Mouse (Mus musculus): ENCODE data around the gene Hsp90aa1. TPM values are rescaled to one million over a fixed set of nuclear protein-coding genes. Genes with fewer than 3 reads are reported as not detected.
A peak's percentile ranks its signal among the peaks of the same experiment; 100 is the strongest.
"Not testable (repeated sequence)": the region's sequence is repeated elsewhere in the genome, so short reads cannot be mapped to it uniquely, and the experiment has no call there.

Gene Hsp90aa1
- total and polyA plus RNA-seq, 3 experiments: 730 to 2,091 (median 1,361) TPM

DNA sequence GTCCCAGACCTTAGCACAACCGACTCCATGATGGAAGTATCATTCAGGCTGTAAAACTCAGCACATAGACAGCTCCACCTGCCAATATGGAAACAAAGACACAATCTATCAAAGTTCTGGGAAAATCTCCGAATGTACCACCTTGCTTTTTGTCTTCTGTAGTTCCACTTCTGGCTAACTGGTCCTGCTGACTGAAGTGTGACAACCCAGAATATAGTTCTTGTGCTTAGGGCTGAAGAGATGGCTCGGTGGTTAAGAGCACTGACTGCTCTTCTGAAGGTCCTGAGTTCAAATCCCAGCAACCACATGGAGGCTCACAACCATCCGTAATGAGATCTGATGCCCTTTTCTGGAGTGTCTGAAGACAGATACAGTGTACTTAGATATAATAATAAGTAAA is 2.9 kb upstream of the Hsp90aa1 start:
- H3K4me3 ChIP-seq (replicated peaks in 1 of 3; ENCODE audit: low read depth in 2 of 3, low read length in 2 of 3, poor library complexity in 1 of 3); H3K79me2 ChIP-seq (replicated peaks; ENCODE audit: control insufficient read depth, extremely low read depth, insufficient read depth, poor library complexity, severe bottlenecking); DNase-seq (ENCODE audit: extremely low read depth); in situ Hi-C loops (cut with MboI; ENCODE audit: low pct_ligation_motif_present, low pct_unique_long_range_greater_than_20kb, low sequenced_read_pairs); H3K9me3 ChIP-seq (replicated peaks; ENCODE audit: low read length); H3K27me3 ChIP-seq (replicated peaks); dilution Hi-C loops (cut with MboI; ENCODE audit: extremely low pct_ligation_motif_present, extremely low pct_unique_long_range_greater_than_20kb, low sequenced_read_pairs); H3K27ac ChIP-seq (ENCODE audit: insufficient read depth, low read depth); H3K36me3 ChIP-seq (replicated peaks in 1 of 2; ENCODE audit: control insufficient read depth in 1 of 2, insufficient read depth in 1 of 2, low read length in 1 of 2); H3K9ac ChIP-seq (ENCODE audit: insufficient read depth, low read depth); H3K4me2 ChIP-seq (ENCODE audit: insufficient read depth, low read depth, poor library complexity, severe bottlenecking): not testable (repeated sequence)
- peak; percentile 74 for TF ChIP-seq TBP (conservative IDR thresholded peaks at IDR 0.05; ENCODE audit: low read depth, low read length)
- H3K4me1 ChIP-seq (ENCODE audit: control insufficient read depth in 1 of 2, insufficient read depth in 2 of 2): peaks cover 32 to 54% of the 10 kb centered on the region in 2 experiments

DNA sequence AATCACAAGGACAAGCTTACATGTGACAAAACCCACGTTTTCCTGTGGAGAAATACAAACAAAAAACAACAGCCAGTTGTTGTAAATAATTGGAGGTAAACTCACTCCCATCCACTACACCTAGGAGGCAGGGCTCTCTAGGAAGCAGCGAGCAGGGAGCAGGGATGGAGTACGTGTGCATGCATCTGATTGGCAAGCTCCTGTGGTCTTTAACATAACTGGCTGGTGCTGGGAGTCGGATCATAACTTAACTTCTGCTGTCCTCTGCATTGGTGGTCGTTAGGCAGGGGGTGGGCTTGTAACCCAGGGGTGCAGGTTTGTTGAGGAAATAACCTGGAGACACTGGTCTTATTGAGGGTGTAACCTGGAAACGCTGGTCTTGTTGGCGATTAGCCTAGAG is 1.2 kb upstream of the Hsp90aa1 start:
- no peak for TF ChIP-seq ELF1 (IDR thresholded peaks at IDR 0.05; ENCODE audit: low read depth, low read length)
- TF ChIP-seq RCOR1 (conservative IDR thresholded peaks at IDR 0.05; ENCODE audit: low read depth, low read length): no peak
- no peak for TF ChIP-seq SMC3 (IDR thresholded peaks at IDR 0.05; ENCODE audit: low read depth, low read length)
- no peak for TF ChIP-seq ZMIZ1 (IDR thresholded peaks at IDR 0.05; ENCODE audit: low read depth, low read length)
- no peak for TF ChIP-seq USF2 (conservative IDR thresholded peaks at IDR 0.05; ENCODE audit: low read depth, low read length)
- TF ChIP-seq PAX5 (IDR thresholded peaks at IDR 0.05; ENCODE audit: low read length): no peak
- no peak for TF ChIP-seq JUND (conservative IDR thresholded peaks at IDR 0.05; ENCODE audit: low read depth, low read length)
- TF ChIP-seq CHD1 (IDR thresholded peaks at IDR 0.05; ENCODE audit: low read depth, low read length): no peak
- TF ChIP-seq RAD21 (IDR thresholded peaks at IDR 0.05; ENCODE audit: low read depth, low read length): no peak
- no peak for TF ChIP-seq MXI1 (IDR thresholded peaks at IDR 0.05; ENCODE audit: low read depth, low read length)
- TF ChIP-seq MAFK (IDR thresholded peaks at IDR 0.05; ENCODE audit: insufficient replicate concordance, low read length): no peak
- TF ChIP-seq EP300 (IDR thresholded peaks at IDR 0.05; ENCODE audit: low read length): no peak
- no peak for TF ChIP-seq UBTF (IDR thresholded peaks at IDR 0.05; ENCODE audit: low read depth, low read length)
- no peak for TF ChIP-seq GABPA (IDR thresholded peaks at IDR 0.05; ENCODE audit: insufficient replicate concordance, low read depth, low read length)
- TF ChIP-seq E2F4 (IDR thresholded peaks at IDR 0.05; ENCODE audit: insufficient replicate concordance, low read depth, low read length): no peak
- Histone ChIP-seq H3K9ac (ENCODE audit: insufficient read depth, low read depth) (no peak overlapping the region), H3K27ac (ENCODE audit: insufficient read depth, low read depth) (peak overlapping the region; percentile 75), H3K36me3 (replicated peaks in 1 of 2; ENCODE audit: control insufficient read depth in 1 of 2, insufficient read depth in 1 of 2, low read length in 1 of 2) (no peaks in the 10 kb centered on the region), H3K4me1 (ENCODE audit: control insufficient read depth in 1 of 2, insufficient read depth in 2 of 2) (peaks cover 35 to 65% of the 10 kb centered on the region in 2 experiments), H3K27me3 (replicated peaks) (no peaks in the 10 kb centered on the region), H3K4me3 (replicated peaks in 1 of 3; ENCODE audit: low read depth in 2 of 3, low read length in 2 of 3, poor library complexity in 1 of 3) (no peak overlapping the region), H3K4me2 (ENCODE audit: insufficient read depth, low read depth, poor library complexity, severe bottlenecking) (peak overlapping the region; percentile 59), H3K79me2 (replicated peaks; ENCODE audit: control insufficient read depth, extremely low read depth, insufficient read depth, poor library complexity, severe bottlenecking) (no peaks in the 10 kb centered on the region), H3K9me3 (replicated peaks; ENCODE audit: low read length) (no peaks in the 10 kb centered on the region)
- in situ Hi-C loops (cut with MboI; ENCODE audit: low pct_ligation_motif_present, low pct_unique_long_range_greater_than_20kb, low sequenced_read_pairs) (no loop called here), dilution Hi-C loops (cut with MboI; ENCODE audit: extremely low pct_ligation_motif_present, extremely low pct_unique_long_range_greater_than_20kb, low sequenced_read_pairs) (no loop called here)
- DNase-seq (ENCODE audit: extremely low read depth): no peak

Data from CH12.LX (cell line).